8 mouse cellular contexts compared by ENCODE assay signal in genomic region chr10:39386203-39386602, GRCm38 (mm10). TPM values are rescaled to one million over a fixed set of nuclear protein-coding genes. Genes with fewer than 3 reads are reported as not detected.
A peak's percentile ranks its signal among the peaks of the same experiment; 100 is the strongest.
DNase-seq lines count a peak whose midpoint lies in the region; ATAC-seq and TF ChIP-seq lines count a peak whose summit lies in the region.

No protein-coding gene starts in this region.

- no peak for TF ChIP-seq EP300 in stomach, postnatal 0 days (optimal IDR thresholded peaks at IDR 0.05)

- H3K4me1 ChIP-seq in heart, embryonic 11.5 days (ENCODE audit: control insufficient read depth, insufficient read depth, low read length): peaks cover 46% of the 10 kb centered on the region
- peaks cover 78% of the 10 kb centered on the region for H3K4me1 ChIP-seq in midbrain, embryonic 13.5 days (replicated peaks)
- H3K4me1 ChIP-seq in midbrain, embryonic 14.5 days (ENCODE audit: control insufficient read depth, insufficient read depth, low read length): peaks cover 44% of the 10 kb centered on the region
- H3K4me1 ChIP-seq in stomach, postnatal 0 days (replicated peaks; ENCODE audit: control insufficient read depth, insufficient read depth): no peaks in the 10 kb centered on the region; the same call in 1 of the 2 replicates

- peak overlapping the region; percentile 29; the same call in 1 of the 2 replicates for H3K9ac ChIP-seq in heart, embryonic 11.5 days (ENCODE audit: low read depth, low read length)
- H3K9ac ChIP-seq in midbrain, embryonic 13.5 days (replicated peaks): no peak overlapping the region
- H3K9ac ChIP-seq in midbrain, embryonic 14.5 days (replicated peaks; ENCODE audit: low read length): no peak overlapping the region
- H3K9ac ChIP-seq in stomach, postnatal 0 days (ENCODE audit: low read length): no peak overlapping the region

- DNase-seq in heart, adult 8-10 months (ENCODE audit: low spot score): no peak
- no peak for DNase-seq in midbrain, embryonic 14.5 days
- DNase-seq in induced T-regulatory cell, adult 2 months (ENCODE audit: low read depth): peak; percentile 45
- DNase-seq in stomach, postnatal 0 days (ENCODE audit: low spot score): no peak
- DNase-seq in ovary, postnatal 14 days (ENCODE audit: low spot score): no peak

- H3K9me3 ChIP-seq in heart, embryonic 11.5 days (replicated peaks; ENCODE audit: control insufficient read depth, low read length): peaks cover 1% of the 10 kb centered on the region; the same call in 1 of the 2 replicates
- H3K9me3 ChIP-seq in midbrain, embryonic 13.5 days: no peaks in the 10 kb centered on the region
- H3K9me3 ChIP-seq in midbrain, embryonic 14.5 days (ENCODE audit: control insufficient read depth, low read length): peaks cover 4% of the 10 kb centered on the region
- H3K9me3 ChIP-seq in stomach, postnatal 0 days (ENCODE audit: control insufficient read depth, low read length): no peaks in the 10 kb centered on the region

- no peaks in the 10 kb centered on the region for H3K27me3 ChIP-seq in heart, embryonic 11.5 days (ENCODE audit: control insufficient read depth, insufficient read depth, low read length)
- no peaks in the 10 kb centered on the region for H3K27me3 ChIP-seq in midbrain, embryonic 13.5 days
- H3K27me3 ChIP-seq in midbrain, embryonic 14.5 days (ENCODE audit: control insufficient read depth, insufficient read depth, low read length): no peaks in the 10 kb centered on the region
- no peaks in the 10 kb centered on the region for H3K27me3 ChIP-seq in stomach, postnatal 0 days (ENCODE audit: control insufficient read depth, insufficient read depth, low read length)

- no peak for ATAC-seq in heart, embryonic 11.5 days (replicated peaks; ENCODE audit: insufficient number of reproducible peaks, low FRiP score, low TSS enrichment)
- ATAC-seq in midbrain, embryonic 13.5 days: 0 out of 2 replicates have a peak, but pooled peaks have one; percentile 7
- no peak for ATAC-seq in midbrain, embryonic 14.5 days (ENCODE audit: low FRiP score, low TSS enrichment)
- no peak for ATAC-seq in stomach, postnatal 0 days (ENCODE audit: low FRiP score, low TSS enrichment)
- ATAC-seq in erythroblast, adult 5-6 weeks (replicated peaks; ENCODE audit: low FRiP score, poor library complexity, severe bottlenecking): no peak

- 0 out of 2 replicates have a peak overlapping the region, but pooled peaks have one; percentile 7 for H3K4me2 ChIP-seq in heart, embryonic 11.5 days
- no peak overlapping the region for H3K4me2 ChIP-seq in midbrain, embryonic 13.5 days (replicated peaks)
- H3K4me2 ChIP-seq in midbrain, embryonic 14.5 days (ENCODE audit: low read length): no peak overlapping the region
- no peak overlapping the region for H3K4me2 ChIP-seq in stomach, postnatal 0 days (replicated peaks; ENCODE audit: low read depth)

- no peak overlapping the region for H3K4me3 ChIP-seq in heart, embryonic 11.5 days (ENCODE audit: low read depth, low read length)
- no peak overlapping the region for H3K4me3 ChIP-seq in midbrain, embryonic 13.5 days (replicated peaks)
- no peak overlapping the region for H3K4me3 ChIP-seq in midbrain, embryonic 14.5 days (replicated peaks; ENCODE audit: low read depth, low read length)
- no peak overlapping the region for H3K4me3 ChIP-seq in stomach, postnatal 0 days (ENCODE audit: low read depth, low read length)

- WGBS in heart, embryonic 11.5 days (ENCODE audit: insufficient replicate concordance): 61% methylated on average over 15 of the region's 15 CpGs
- 59% methylated on average over 15 of the region's 15 CpGs for WGBS in midbrain, embryonic 13.5 days
- 49% methylated on average over 15 of the region's 15 CpGs for WGBS in midbrain, embryonic 14.5 days
- WGBS in stomach, postnatal 0 days: 57% methylated on average over 15 of the region's 15 CpGs

- peak overlapping the region; percentile 46; the same call in 1 of the 2 replicates for H3K27ac ChIP-seq in heart, embryonic 11.5 days (ENCODE audit: low read depth, low read length)
- no peak overlapping the region for H3K27ac ChIP-seq in midbrain, embryonic 13.5 days
- no peak overlapping the region for H3K27ac ChIP-seq in midbrain, embryonic 14.5 days (replicated peaks; ENCODE audit: low read depth, low read length)
- 0 out of 2 replicates have a peak overlapping the region, but pooled peaks have one; percentile 4 for H3K27ac ChIP-seq in stomach, postnatal 0 days (replicated peaks)

- H3K36me3 ChIP-seq in heart, embryonic 11.5 days (ENCODE audit: control insufficient read depth, insufficient read depth, low read length): peaks cover under 1% of the 10 kb centered on the region; the same call in 1 of the 2 replicates
- peaks cover 7% of the 10 kb centered on the region for H3K36me3 ChIP-seq in midbrain, embryonic 13.5 days
- H3K36me3 ChIP-seq in midbrain, embryonic 14.5 days (ENCODE audit: control insufficient read depth, insufficient read depth, low read length): no peaks in the 10 kb centered on the region
- peaks cover 2% of the 10 kb centered on the region; the same call in 1 of the 2 replicates for H3K36me3 ChIP-seq in stomach, postnatal 0 days (ENCODE audit: control insufficient read depth, insufficient read depth, low read length)

- TF ChIP-seq CTCF in stomach, postnatal 0 days (IDR thresholded peaks at IDR 0.05; ENCODE audit: low read depth): no peak

RNA-seq across cellular contexts. Expression of gene Fyn, which starts 17.5 kb away (rescaled TPM):
- 17.2 and 17.9 TPM in 2 replicates for polyA plus RNA-seq in heart, embryonic 11.5 days (2014; fragmentation: Nextera tagmentation; extraction: Ambion mirVana)
- 10 to 100 TPM; 22.4 to 27.6 (median 24.2) TPM for total RNA-seq in heart, adult 8-10 months (2022)
- polyA plus RNA-seq in midbrain, embryonic 13.5 days (2015; fragmentation: Nextera tagmentation; extraction: Ambion mirVana): 62.4 and 64.8 TPM in 2 replicates
- 87.3 and 90.8 TPM in 2 replicates for polyA plus RNA-seq in midbrain, embryonic 14.5 days (2014; fragmentation: Nextera tagmentation; extraction: Ambion mirVana)
- 12.5 and 12.6 TPM in 2 replicates for polyA plus RNA-seq in stomach, postnatal 0 days (2015; fragmentation: Nextera tagmentation; extraction: Ambion mirVana)
- total RNA-seq in erythroblast, adult 5-6 weeks (2015; ENCODE audit: low replicate concordance): 2.5 and 3.7 TPM in 2 replicates
- 5.6 and 5.7 TPM in 2 replicates for total RNA-seq in erythroblast, adult 5-6 weeks (2017; ENCODE audit: low replicate concordance)

Comparison
In these comparisons a context has a peak if more than half of its experiments do, and no peak if none do; other contexts are left out.
1. H3K27ac ChIP-seq: peak in heart, embryonic 11.5 days (single experiment) and stomach, postnatal 0 days (single experiment); none in midbrain, embryonic 13.5 days (single experiment) and midbrain, embryonic 14.5 days (single experiment).